Mouse (Mus musculus): ENCODE data around the gene Trim17. TPM values are rescaled to one million over a fixed set of nuclear protein-coding genes. Genes with fewer than 3 reads are reported as not detected.

Gene Trim17
- polyA plus RNA-seq, 1 experiment, result not detected

GRCm38 (mm10) chr11:58937909-58938308 is 16.6 kb upstream of the Trim17 start:
- TF ChIP-seq POLR2A (IDR thresholded peaks at IDR 0.05; ENCODE audit: borderline replicate concordance, control insufficient read depth, low read depth, low read length), result no peak
- no peak for TF ChIP-seq CTCF (IDR thresholded peaks at IDR 0.05; ENCODE audit: control insufficient read depth, insufficient read depth, low read length)
- Histone ChIP-seq H3K27ac (ENCODE audit: control insufficient read depth, insufficient read depth, low read depth, low read length, poor library complexity) (peak overlapping the region; percentile 95; the same call in 1 of the 2 replicates), H3K4me1 (ENCODE audit: control insufficient read depth, insufficient read depth, low read length) (no peaks in the 10 kb centered on the region; the same call in 1 of the 2 replicates), H3K4me3 (replicated peaks; ENCODE audit: control insufficient read depth, low read depth, low read length) (peak overlapping the region; percentile 77)
- 4% methylated on average over 13 of the region's 13 CpGs for WGBS

GRCm38 (mm10) chr11:58938322-58939087 is 16.0 kb upstream of the Trim17 start, which contains the start of gene Rnf187:
Rnf187 (minus strand) TSS chr11:58938916.
- TF ChIP-seq CTCF (IDR thresholded peaks at IDR 0.05; ENCODE audit: control insufficient read depth, insufficient read depth, low read length), result no peak
- TF ChIP-seq POLR2A (IDR thresholded peaks at IDR 0.05; ENCODE audit: borderline replicate concordance, control insufficient read depth, low read depth, low read length), result peak; percentile 95
- Histone ChIP-seq H3K4me3 (replicated peaks; ENCODE audit: control insufficient read depth, low read depth, low read length) (peak within 1 kb of the TSS; percentile 77), H3K4me1 (ENCODE audit: control insufficient read depth, insufficient read depth, low read length) (no peaks in the 10 kb centered on the region; the same call in 1 of the 2 replicates), H3K27ac (ENCODE audit: control insufficient read depth, insufficient read depth, low read depth, low read length, poor library complexity) (peak within 1 kb of the TSS; percentile 95)
- under 1% methylated on average over 95 of the region's 95 CpGs for WGBS

- Histone ChIP-seq H3K27ac (ENCODE audit: control insufficient read depth, insufficient read depth, low read depth, low read length, poor library complexity) (no peak overlapping the region), H3K4me3 (replicated peaks; ENCODE audit: control insufficient read depth, low read depth, low read length) (peak overlapping the region; percentile 77), H3K4me1 (ENCODE audit: control insufficient read depth, insufficient read depth, low read length) (no peaks in the 10 kb centered on the region; the same call in 1 of the 2 replicates)
- 27% methylated on average over 6 of the region's 6 CpGs for WGBS
- TF ChIP-seq POLR2A (IDR thresholded peaks at IDR 0.05; ENCODE audit: borderline replicate concordance, control insufficient read depth, low read depth, low read length), result no peak
Measured at GRCm38 (mm10) chr11:58939088-58939439, 15.4 kb upstream of the Trim17 start.

GRCm38 (mm10) chr11:58944136-58944535 is 10.3 kb upstream of the Trim17 start:
- 81% methylated on average over 5 of the region's 5 CpGs for WGBS
- no peak overlapping the region for H3K4me3 ChIP-seq (replicated peaks; ENCODE audit: control insufficient read depth, low read depth, low read length)
- no peak for TF ChIP-seq CTCF (IDR thresholded peaks at IDR 0.05; ENCODE audit: control insufficient read depth, insufficient read depth, low read length)
- no peak for TF ChIP-seq POLR2A (IDR thresholded peaks at IDR 0.05; ENCODE audit: borderline replicate concordance, control insufficient read depth, low read depth, low read length)

GRCm38 (mm10) chr11:58947306-58947705 is 7.2 kb upstream of the Trim17 start:
- 81% methylated on average over 3 of the region's 3 CpGs for WGBS
- Histone ChIP-seq H3K4me1 (ENCODE audit: control insufficient read depth, insufficient read depth, low read length) (no peaks in the 10 kb centered on the region), H3K4me3 (replicated peaks; ENCODE audit: control insufficient read depth, low read depth, low read length) (no peak overlapping the region), H3K27ac (ENCODE audit: control insufficient read depth, insufficient read depth, low read depth, low read length, poor library complexity) (no peak overlapping the region)
- TF ChIP-seq POLR2A (IDR thresholded peaks at IDR 0.05; ENCODE audit: borderline replicate concordance, control insufficient read depth, low read depth, low read length), result no peak
- no peak for TF ChIP-seq CTCF (IDR thresholded peaks at IDR 0.05; ENCODE audit: control insufficient read depth, insufficient read depth, low read length)

More at GRCm38 (mm10) chr11:58944136-58944535, 10.3 kb upstream of the Trim17 start:
- Histone ChIP-seq H3K27ac (ENCODE audit: control insufficient read depth, insufficient read depth, low read depth, low read length, poor library complexity) (no peak overlapping the region), H3K4me1 (ENCODE audit: control insufficient read depth, insufficient read depth, low read length) (no peaks in the 10 kb centered on the region)

GRCm38 (mm10) chr11:58947798-58948528 is 6.5 kb upstream of the Trim17 start:
- no peaks in the 10 kb centered on the region for H3K4me1 ChIP-seq (ENCODE audit: control insufficient read depth, insufficient read depth, low read length)
- no peak for TF ChIP-seq CTCF (IDR thresholded peaks at IDR 0.05; ENCODE audit: control insufficient read depth, insufficient read depth, low read length)
- TF ChIP-seq POLR2A (IDR thresholded peaks at IDR 0.05; ENCODE audit: borderline replicate concordance, control insufficient read depth, low read depth, low read length), result no peak
- peak overlapping the region; percentile 60; the same call in 1 of the 2 replicates for H3K27ac ChIP-seq (ENCODE audit: control insufficient read depth, insufficient read depth, low read depth, low read length, poor library complexity)
- 19% methylated on average over 23 of the region's 23 CpGs for WGBS
- peak overlapping the region; percentile 39 for H3K4me3 ChIP-seq (replicated peaks; ENCODE audit: control insufficient read depth, low read depth, low read length)

- Histone ChIP-seq H3K27ac (ENCODE audit: control insufficient read depth, insufficient read depth, low read depth, low read length, poor library complexity) (peak within 1 kb of the TSS; percentile 88), H3K4me3 (replicated peaks; ENCODE audit: control insufficient read depth, low read depth, low read length) (peak within 1 kb of the TSS; percentile 69), H3K4me1 (ENCODE audit: control insufficient read depth, insufficient read depth, low read length) (no peaks in the 10 kb centered on the region)
- TF ChIP-seq CTCF (IDR thresholded peaks at IDR 0.05; ENCODE audit: control insufficient read depth, insufficient read depth, low read length) (no peak), POLR2A (IDR thresholded peaks at IDR 0.05; ENCODE audit: borderline replicate concordance, control insufficient read depth, low read depth, low read length) (peak; percentile 97)
- 2% methylated on average over 48 of the region's 48 CpGs for WGBS
Measured at GRCm38 (mm10) chr11:58948542-58949479, 5.7 kb upstream of the Trim17 start, which contains the start of gene Hist3h2ba. Hist3h2ba (plus strand) TSS chr11:58948920.

Measured in bone marrow, adult 2 months (tissue).